Mouse (Mus musculus) thymus, adult 2 months (tissue): ENCODE measurements around the gene Styx. TPM values are rescaled to one million over a fixed set of nuclear protein-coding genes. Genes with fewer than 3 reads are reported as not detected.

Source experiments
- DNase-seq: peaks from one replicate; pipeline ENCODE4 v3.0.0; 2021
- H3K27ac ChIP-seq: fragments of 200-500 bp; 2 replicates; pipeline ENCODE4 v1.5.1; 2012; ENCODE audit warnings: low read length, control low read depth; ENCODE audit not compliant: control insufficient read depth, insufficient read depth
- H3K27me3 ChIP-seq: fragments of 200-500 bp; 2 replicates; pipeline ENCODE4 v1.6.1; 2012; ENCODE audit warnings: mild to moderate bottlenecking, low read length, moderate library complexity, mixed read lengths; ENCODE audit not compliant: control insufficient read depth, insufficient read depth
- H3K36me3 ChIP-seq: fragments of 200-500 bp; 2 replicates; pipeline ENCODE4 v1.6.1; 2012; ENCODE audit warnings: mild to moderate bottlenecking, low read length, moderate library complexity; ENCODE audit not compliant: control insufficient read depth, insufficient read depth
- H3K4me1 ChIP-seq: fragments of 200-500 bp; replicated peaks from 2 replicates; pipeline ENCODE4 v1.6.1; 2012; ENCODE audit warnings: low read length; ENCODE audit not compliant: control insufficient read depth, insufficient read depth
- H3K4me3 ChIP-seq: fragments of 200-500 bp; 2 replicates; pipeline ENCODE4 v1.5.1; 2012; ENCODE audit warnings: mild to moderate bottlenecking, low read length, control low read depth, moderate library complexity; ENCODE audit not compliant: control insufficient read depth, insufficient read depth
- CTCF ChIP-seq: fragments of 200-500 bp; IDR thresholded peaks from 2 replicates; pipeline ENCODE4 v1.5.1; 2012; ENCODE audit warnings: mild to moderate bottlenecking, control low read depth, low read length, moderate library complexity, borderline replicate concordance; ENCODE audit not compliant: control insufficient read depth, poor library complexity, insufficient read depth; ENCODE audit errors: extremely low read depth
- POLR2A ChIP-seq: fragments of 200-500 bp; IDR thresholded peaks from 2 replicates; pipeline ENCODE4 v1.6.1; 2012; ENCODE audit warnings: mild to moderate bottlenecking, low read length, control low read depth, moderate library complexity; ENCODE audit not compliant: control insufficient read depth, poor library complexity, insufficient read depth; ENCODE audit errors: extremely low read depth
- WGBS: fragments of 180-500 bp; shearing (Covaris S2); methylation state at CpG from one replicate; pipeline ENCODE4 v1.1.7; 2018; 5-methylcytosine and 5-hydroxymethylcytosine counted together
- polyA plus RNA-seq: library from polyadenylated mRNA; depleted of rRNA; stranded (reverse); fragments of >200 nt; gene quantifications from 2 replicates; pipeline ENCODE4 v1.2.3, GENCODE M21; 2012

The Styx gene
- polyA plus RNA-seq, 1 experiment = 22.6 TPM

DNA sequence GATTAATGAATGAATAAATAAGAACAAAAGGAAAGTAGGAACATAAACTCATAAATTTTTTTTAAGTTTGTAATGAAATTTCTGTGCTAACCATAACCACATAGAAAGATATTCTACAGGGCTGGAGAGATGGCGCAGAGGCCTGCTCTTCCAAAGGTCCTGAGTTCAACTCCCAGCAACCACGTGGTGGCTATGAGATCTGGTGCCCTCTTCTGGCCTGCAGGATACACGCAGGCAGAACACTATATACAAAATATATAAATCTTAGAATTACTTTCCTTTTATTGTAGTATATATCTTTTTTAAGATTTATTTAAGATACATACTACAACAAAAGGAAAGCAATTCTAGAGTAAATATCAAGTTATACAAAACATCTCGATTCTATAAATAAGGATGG is 32.0 kb downstream of the Styx start:
- Histone ChIP-seq H3K27me3 (no peaks in the 10 kb centered on the region), H3K27ac (no peak overlapping the region), H3K4me1 (no peaks in the 10 kb centered on the region), H3K4me3 (no peak overlapping the region), H3K36me3 (peaks cover 3% of the 10 kb centered on the region; the same call in 1 of the 2 replicates)
- WGBS = 85% methylated on average over 4 of the region's 4 CpGs
- no peak for DNase-seq
- TF ChIP-seq POLR2A = no peak

DNA sequence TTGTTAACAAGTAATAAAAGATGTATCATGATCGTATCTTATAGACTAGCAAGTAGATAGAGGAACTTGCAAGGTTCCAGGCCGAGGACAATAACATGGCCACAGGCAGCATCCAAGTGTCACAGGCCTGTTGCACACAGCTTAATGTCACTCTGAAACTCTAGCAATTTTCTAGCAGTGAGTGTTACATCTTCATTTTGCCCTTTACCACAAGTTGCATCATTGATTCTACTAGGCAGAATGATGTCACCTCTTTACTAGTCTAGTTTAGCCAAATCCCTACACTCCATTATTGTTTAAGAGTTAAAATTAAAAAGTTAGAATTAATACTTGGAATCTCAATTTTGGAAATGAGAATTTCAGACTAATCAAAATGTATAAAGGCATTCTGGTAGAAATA is 34.7 kb downstream of the Styx start:
- TF ChIP-seq POLR2A (no peak), CTCF (no peak)
- DNase-seq = no peak
- no peaks in the 10 kb centered on the region for H3K27me3 ChIP-seq
- H3K4me3 ChIP-seq = no peak overlapping the region
- 97% methylated on average over 2 of the region's 2 CpGs for WGBS
- no peak overlapping the region for H3K27ac ChIP-seq
- H3K4me1 ChIP-seq = 0 out of 2 replicates have a peak, but pooled peaks cover 6% of the 10 kb centered on the region
- no peaks in the 10 kb centered on the region; the same call in 1 of the 2 replicates for H3K36me3 ChIP-seq

DNA sequence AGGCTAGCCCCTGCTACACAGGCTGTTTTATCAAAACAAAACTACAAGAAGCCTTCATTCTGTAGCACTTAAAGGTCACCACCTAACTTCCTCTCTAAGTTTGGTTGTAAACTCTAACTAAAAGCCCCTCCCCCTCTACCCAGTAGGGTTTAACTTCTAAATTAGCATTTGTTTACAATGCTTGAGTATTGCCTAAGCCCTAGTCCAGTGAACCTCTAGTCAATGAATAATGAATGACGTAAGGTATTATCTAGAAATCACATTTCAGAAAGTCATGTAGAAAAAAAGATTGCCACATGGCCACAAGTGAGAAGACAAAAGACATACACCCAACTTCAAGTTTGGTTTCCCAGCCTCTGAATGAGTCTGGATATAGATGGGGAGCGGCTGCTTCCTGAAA is 36.6 kb downstream of the Styx start:
- WGBS = 49% methylated on average over 2 of the region's 2 CpGs
- H3K27ac ChIP-seq = no peak overlapping the region; the same call in 1 of the 2 replicates
- DNase-seq = no peak
- no peaks in the 10 kb centered on the region for H3K36me3 ChIP-seq
- 0 out of 2 replicates have a peak, but pooled peaks cover 6% of the 10 kb centered on the region for H3K4me1 ChIP-seq
- TF ChIP-seq CTCF (no peak), POLR2A (no peak)
- no peak overlapping the region for H3K4me3 ChIP-seq
- no peaks in the 10 kb centered on the region for H3K27me3 ChIP-seq

DNA sequence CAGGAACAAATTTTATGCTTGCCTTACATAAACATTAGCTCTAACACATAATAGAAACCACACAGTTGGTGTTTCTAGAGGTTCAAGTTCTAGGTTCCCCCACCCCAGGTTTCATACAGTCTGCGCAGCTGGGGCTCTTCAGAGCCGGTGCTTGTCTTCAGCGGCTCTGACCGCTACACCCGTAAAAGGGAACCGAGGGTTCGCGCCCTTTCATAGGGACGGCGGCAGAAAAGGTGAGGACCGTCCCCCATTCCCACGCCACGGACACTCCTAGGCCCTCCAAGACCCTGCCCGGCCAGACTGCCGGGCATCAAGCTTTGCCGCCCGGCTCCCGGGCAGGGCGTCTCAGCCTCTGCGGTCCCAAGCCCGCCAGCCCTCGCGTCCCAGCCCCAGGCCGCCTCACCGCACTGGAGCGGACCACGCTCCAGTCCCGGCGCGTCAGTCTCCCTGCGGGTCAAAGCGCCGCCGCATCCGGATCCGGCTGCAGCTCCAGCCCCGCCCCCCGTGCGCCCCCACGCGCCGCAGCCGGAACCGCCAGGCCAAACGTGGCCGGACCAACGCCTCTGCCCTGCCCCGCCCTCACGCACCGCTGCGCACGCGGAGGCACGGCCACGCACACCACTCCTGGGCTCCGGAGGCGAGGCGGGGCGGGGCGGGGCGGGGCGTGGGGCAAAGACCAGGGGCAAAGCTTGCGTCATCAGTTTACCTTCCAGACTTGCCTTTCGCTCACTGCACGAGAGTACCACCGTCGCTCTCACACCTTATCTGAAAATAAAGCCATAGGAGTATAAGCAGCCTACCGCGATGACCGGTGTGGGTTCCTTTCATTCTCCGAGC is 37.7 kb downstream of the Styx start:
- TF ChIP-seq POLR2A (no peak), CTCF (0 out of 2 replicates have a peak, but pooled peaks have one; percentile 9)
- peak overlapping the region; percentile 50; the same call in 1 of the 2 replicates for H3K27ac ChIP-seq
- 0 out of 2 replicates have a peak, but pooled peaks cover 6% of the 10 kb centered on the region for H3K4me1 ChIP-seq
- peak overlapping the region; percentile 84 for H3K4me3 ChIP-seq
- no peaks in the 10 kb centered on the region for H3K36me3 ChIP-seq
- peak; percentile 81 for DNase-seq
- H3K27me3 ChIP-seq = no peaks in the 10 kb centered on the region
- under 1% methylated on average over 69 of the region's 71 CpGs for WGBS

DNA sequence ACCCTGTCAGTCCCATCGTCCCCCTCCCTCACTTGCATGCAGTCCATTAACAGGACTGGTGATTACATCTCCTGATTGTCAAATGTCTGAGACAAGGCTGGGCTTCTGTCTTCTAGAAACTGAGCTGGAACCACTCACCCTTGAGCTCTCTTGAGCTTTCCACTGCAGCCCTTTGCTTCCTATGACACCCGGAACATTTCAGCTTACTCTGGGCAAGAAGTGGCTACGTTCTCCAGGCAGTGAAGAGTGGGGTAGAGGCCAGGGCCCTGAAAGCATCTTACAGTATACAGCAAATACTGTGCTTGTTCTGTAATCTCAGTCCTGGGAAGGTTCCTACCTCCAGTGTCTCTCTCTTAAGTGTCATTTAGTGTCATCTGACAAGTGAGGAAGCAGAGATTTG is 38.3 kb downstream of the Styx start:
- TF ChIP-seq CTCF (no peak), POLR2A (no peak)
- no peaks in the 10 kb centered on the region for H3K27me3 ChIP-seq

DNA sequence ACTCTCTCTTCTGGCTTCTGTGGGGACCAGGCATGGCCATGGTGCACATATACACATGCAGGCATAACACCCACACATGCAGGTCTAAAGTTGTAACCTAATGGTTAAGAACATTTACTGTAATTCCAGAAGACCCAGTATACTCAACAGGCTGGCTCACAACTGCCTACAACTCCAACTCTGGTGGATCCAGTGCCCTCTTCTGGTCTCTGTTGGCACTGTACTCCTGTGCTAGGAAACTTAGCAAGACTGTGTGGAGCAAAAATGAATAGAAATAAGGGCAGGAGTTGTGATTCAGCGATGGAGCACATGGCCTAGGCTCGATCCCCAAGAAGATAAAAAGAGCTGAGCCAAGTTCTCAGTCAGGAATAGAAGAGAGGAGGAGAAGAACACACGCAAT is 48.9 kb downstream of the Styx start:
- WGBS = 92% methylated on average over 3 of the region's 3 CpGs
- Histone ChIP-seq H3K36me3 (no peaks in the 10 kb centered on the region), H3K4me1 (no peaks in the 10 kb centered on the region), H3K4me3 (no peak overlapping the region), H3K27ac (no peak overlapping the region), H3K27me3 (no peaks in the 10 kb centered on the region)
- DNase-seq = peak; percentile 14
- TF ChIP-seq POLR2A = no peak
- no peak for TF ChIP-seq CTCF

More for the DNA sequence above, 38.3 kb downstream of the Styx start:
- no peak for DNase-seq
- peak overlapping the region; percentile 50; the same call in 1 of the 2 replicates for H3K27ac ChIP-seq
- H3K4me3 ChIP-seq = peak overlapping the region; percentile 84
- 16% methylated on average over 3 of the region's 3 CpGs for WGBS
- 0 out of 2 replicates have a peak, but pooled peaks cover 6% of the 10 kb centered on the region for H3K4me1 ChIP-seq
- H3K36me3 ChIP-seq = no peaks in the 10 kb centered on the region
